Mouse (Mus musculus) effector memory CD4-positive, alpha-beta T cell, adult 5 months (primary cell): ENCODE results near the gene Cip2a. TPM values are rescaled to one million over a fixed set of nuclear protein-coding genes. Genes with fewer than 3 reads are reported as not detected.

Source experiments
- polyA plus RNA-seq: library from polyadenylated mRNA; unstranded; fragments of 100-300 nt; shearing (Covaris generic); gene quantifications from one replicate; pipeline ENCODE4 v1.2.1, GENCODE M21; 2017

Gene Cip2a
- polyA plus RNA-seq: 2.3 TPM

GRCm38 (mm10) chr16:48993559-48994342 lies at the start of gene Cip2a, which contains the start of gene Dzip3:
Gene Cip2a, plus strand, starts transcription at chr16:48994185.
Gene Dzip3, minus strand, starts transcription at chr16:48994165.

GRCm38 (mm10) chr16:49057186-49057585 lies 63.2 kb downstream of the Cip2a start, which contains the start of gene Myh15:
Gene Myh15, plus strand, starts transcription at chr16:49057486.

Other genes starting within 250 kb of the Cip2a start
- 50.8 TPM for gene Trat1, start 222.2 kb upstream of the Cip2a start, polyA plus RNA-seq
- gene Retnlb, start 177.3 kb upstream of the Cip2a start, polyA plus RNA-seq: not detected
- not detected for gene Retnla, start 151.6 kb upstream of the Cip2a start, polyA plus RNA-seq
- gene Retnlg, start 121.6 kb upstream of the Cip2a start, polyA plus RNA-seq: not detected
- gene Dzip3, start within 50 bp of the Cip2a start, polyA plus RNA-seq: 4.4 TPM
- gene Myh15, start 63.3 kb downstream of the Cip2a start, polyA plus RNA-seq: not detected